Mouse (Mus musculus) layer of hippocampus, postnatal 25 days (tissue): ENCODE results near the gene Slc25a26. TPM values are rescaled to one million over a fixed set of nuclear protein-coding genes. Genes with fewer than 3 reads are reported as not detected.

Experiments
- DNase-seq, 2 experiments: peaks; one replicate each; pipeline ENCODE4 v3.0.0; 2022; ENCODE audit warnings: mixed read lengths in 2 of 2, low spot score in 1 of 2; ENCODE audit errors: extremely low spot score in 1 of 2
- total RNA-seq, 2 experiments: library from RNA; stranded (reverse); gene quantifications; 2 replicates each; pipeline ENCODE4 v1.2.3; 2021

Gene Slc25a26
- total RNA-seq, result 10 to 100 TPM; 18.4 to 24.6 TPM

DNA sequence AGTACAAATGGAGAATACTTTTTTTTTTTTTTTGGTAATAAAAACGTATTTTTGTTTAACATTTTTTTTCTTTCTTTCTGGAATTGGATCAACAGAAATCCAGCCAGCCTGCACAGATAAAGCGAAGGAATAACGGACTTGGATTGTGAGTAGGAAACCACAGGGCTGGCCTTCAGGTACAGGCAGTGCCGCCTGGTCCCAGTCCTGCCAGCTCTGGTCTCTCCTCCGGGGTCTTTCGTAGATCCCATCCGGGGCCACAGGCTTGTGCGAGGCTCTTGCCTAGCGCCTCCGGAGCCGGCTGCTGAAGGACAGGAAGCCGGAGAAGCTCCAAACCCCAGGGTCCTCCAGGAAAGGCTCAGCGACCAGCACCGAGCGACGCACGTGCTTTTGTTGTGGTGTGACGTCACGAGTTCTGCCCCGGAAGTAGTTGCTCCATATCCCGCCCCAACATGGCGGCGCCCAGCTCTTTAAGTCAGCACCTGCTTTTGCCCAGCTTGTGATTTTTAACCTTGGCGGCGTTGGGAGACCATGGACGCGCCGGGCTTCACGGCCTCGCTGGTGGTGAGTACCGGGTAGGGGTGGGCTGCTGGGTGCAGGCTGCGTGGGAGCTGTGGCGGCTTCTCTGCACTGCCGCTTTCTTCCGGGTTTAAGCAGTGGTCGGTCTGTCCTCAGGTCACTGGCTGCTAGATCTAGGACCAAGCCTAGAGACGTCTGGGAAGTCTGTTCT, at the start of gene Slc25a26:
Gene Slc25a26 (plus strand): TSS at position 435 of the 727 bp plus-strand sequence.
- peak; percentile 80 to 83 for DNase-seq

DNA sequence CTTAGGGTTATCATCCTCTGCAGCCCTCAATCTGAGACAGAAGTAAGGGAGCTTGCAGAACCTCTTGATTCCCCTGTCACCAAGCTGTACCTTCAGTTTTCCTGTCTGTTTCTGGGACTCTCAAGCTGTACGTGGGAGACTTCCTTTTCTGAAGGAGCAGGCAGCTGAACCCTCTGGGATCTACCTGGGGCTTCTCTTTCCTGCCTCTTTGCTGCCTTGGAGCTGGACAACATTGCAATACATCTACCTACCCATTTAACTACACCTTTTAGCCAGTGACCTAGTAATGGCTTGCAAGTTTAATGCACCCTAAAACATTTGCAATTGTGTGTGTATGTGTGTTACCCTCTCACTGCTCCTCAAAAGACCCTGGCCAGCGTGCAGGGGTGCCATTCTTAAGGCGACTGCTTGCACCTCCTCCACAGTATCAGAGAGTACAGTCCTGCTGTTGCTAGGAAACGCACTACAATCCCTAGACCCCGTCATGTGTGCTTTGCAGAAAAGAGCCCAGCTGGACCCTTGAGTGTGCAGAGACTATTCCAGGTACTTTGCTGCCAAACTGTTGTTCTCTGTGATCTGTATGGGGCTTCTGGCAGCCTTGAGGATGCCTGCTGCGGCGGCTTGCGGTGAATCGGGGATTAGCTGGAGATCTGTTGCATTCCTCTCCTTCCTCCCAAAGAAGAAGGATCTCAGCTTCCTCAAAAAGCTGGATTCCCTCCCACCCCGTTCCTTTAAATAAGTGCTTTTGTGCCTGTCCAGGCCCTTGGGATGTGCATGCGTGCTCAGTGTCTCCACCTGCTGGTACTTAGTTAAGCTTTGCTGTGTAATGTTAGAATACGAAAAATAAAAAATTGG, 35.9 kb upstream of the Slc25a26 start:
- DNase-seq, result peak; percentile 20 to 40

DNA sequence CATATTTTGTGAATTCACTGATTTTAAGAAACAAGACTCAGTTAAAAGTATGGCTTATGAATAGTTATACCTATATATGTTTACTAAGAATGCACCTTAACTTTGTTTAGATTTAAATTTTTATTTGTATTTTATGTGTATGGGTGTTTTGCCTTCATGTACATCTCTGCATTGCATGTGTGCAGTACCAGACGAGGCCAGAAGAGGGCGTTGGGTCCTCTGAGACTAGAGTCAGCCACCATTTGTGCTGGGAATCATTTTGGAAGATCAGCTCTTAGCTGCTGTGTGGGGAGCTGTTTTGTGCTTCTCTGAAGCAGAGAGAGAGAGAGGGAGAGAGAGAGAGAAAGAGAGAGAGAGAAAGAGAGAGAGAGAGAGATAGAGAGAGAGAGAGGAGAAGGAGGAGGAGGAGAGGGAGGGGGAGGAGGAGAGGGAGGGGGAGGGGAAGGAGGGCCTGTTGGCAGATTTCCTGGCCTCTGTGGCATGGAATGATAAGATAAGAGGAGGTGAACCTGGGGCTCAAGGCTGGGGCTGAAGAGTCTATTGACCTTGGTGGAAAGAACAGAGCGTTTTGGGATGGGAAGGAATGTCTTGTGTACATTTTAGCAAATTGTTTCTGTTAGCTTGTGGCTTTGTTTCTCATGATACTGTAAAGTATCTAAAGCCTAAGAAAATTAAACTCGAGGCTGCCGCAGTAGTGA, 33.5 kb upstream of the Slc25a26 start:
- peak in 1 of 2 experiments; percentile 8 for DNase-seq

DNA sequence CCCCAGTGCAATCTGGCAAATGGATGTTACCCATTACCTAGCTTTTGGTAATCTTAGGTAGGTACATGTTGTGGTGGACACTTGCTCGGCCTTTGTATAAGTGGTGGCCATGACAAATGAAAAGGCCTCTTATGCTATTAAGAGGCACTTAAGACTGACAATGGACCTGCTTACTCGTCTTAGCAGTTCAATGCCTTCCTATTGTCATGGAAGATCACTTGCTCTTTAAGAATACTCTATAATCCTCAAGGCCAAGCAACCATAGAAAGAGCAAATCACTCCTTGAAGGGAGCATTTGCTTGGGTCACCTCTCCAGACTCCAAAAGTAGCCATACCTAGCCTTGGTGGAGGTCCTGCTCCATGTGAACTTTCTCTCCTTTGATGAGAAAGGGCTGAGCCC, 7.4 kb upstream of the Slc25a26 start:
- DNase-seq, result no peak

DNA sequence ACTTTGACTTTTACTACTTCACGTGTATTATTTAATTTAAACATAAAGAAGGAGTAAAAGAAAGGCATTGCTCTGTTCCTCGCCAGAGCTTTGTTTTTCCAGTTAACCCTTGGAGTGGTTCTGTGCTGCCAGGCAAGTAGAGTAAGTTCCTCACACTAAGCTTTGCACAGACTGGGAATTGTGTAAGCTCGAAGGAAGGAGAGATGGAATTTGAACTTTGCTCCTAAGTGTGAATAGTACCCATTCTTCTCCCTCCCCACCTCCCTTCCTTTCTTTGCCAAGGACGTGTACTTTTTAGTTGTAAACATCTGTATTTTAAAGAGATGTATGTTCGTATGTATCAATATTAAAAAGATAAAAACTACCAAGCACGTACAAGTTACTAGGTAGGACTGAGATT, 3.8 kb downstream of the Slc25a26 start:
- DNase-seq, result no peak

DNA sequence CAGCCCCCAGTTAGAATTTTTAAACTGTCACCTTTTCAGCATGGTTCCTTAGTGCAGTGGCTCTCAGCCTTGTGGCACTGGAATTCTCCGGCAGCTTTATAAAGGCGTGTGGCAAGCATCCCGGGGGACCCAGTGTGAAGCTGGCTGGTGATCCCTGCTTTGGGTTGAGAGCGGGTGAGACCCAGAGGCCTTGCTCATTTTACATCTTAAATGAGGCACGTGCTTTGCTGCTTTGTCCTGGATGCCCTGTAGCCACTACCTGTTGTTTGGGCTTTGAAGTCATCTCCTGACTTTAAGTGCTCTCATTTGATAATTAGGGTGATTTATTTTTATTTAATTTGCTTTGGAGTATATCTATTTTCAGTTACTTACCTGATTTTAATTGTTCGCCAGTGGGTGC, 7.8 kb downstream of the Slc25a26 start:
- no peak for DNase-seq

DNA sequence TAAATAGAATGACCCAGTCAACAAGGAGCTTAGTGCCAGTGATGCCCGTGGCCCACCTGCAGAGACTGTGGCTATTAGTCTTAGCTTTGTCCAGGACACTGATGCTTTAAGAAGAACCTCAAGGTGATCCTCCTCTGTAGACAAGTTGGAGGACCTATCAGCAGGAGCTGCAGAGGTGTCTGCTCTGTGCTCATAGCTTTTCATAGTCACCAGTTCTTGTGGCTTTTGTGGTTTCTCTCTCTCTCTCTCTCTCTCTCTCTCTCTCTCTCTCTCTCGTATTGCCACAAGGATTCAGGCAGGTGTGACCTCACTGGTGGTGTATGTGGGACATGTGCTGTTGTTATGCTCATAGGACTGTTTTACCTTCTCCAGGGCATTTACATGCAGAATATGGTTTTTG, 8.7 kb downstream of the Slc25a26 start:
- no peak for DNase-seq

DNA sequence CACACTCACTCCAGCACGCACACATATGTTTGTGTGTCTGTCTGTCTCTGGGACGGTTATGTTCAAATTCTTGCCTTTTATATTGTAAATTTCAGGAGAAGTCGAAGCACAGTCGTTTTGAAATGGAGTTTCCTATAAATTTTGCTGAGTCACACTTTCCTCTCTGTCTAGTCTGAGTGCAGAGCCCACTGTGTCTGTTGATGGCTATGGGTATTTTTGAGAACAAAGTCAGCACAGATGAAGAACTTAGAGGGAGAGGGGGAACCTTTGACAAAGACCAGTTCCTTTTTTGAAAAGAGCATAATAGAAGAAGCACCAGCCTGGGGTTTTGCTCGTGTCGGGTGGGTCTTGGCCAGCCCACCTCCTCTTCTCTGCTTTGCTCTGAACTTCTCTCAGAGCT, 9.1 kb downstream of the Slc25a26 start:
- no peak for DNase-seq

DNA sequence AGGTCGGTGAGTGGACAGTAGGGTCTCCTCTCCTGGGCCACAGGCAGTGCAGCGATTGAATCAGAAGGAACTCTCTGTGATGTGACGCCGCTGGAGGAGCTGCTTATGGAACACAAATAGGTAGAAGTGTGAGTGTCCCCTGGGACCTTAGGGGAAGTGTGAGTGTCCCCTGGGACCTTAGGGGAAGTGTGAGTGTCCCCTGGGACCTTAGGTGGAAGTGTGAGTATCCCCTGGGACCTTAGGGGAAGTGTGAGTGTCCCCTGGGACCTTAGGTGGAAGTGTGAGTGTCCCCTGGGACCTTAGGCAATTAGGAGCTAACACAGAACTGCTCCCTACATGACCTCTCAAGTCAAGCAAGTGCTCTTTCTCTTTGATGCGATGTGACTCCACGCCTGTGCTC, 18.0 kb downstream of the Slc25a26 start:
- no peak for DNase-seq

DNA sequence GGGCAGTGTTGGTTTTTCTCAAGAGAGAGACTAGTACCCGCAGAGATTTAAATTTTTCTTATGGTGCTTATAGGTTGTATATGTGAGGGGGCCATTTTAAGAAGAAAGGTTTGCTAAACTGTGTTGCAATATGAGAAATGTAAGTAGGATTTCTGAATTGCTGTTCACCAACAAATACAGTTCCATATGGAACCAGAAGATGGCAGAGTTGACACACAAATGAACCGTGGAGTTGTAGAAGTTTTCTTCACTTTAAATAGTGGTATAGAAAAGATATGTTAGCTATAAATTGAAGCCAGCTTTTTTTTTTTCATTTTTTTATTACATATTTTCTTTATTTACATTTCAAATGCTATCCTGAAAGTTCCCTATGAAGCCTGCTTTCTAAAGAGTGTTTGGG, 24.2 kb downstream of the Slc25a26 start:
- DNase-seq, result no peak

DNA sequence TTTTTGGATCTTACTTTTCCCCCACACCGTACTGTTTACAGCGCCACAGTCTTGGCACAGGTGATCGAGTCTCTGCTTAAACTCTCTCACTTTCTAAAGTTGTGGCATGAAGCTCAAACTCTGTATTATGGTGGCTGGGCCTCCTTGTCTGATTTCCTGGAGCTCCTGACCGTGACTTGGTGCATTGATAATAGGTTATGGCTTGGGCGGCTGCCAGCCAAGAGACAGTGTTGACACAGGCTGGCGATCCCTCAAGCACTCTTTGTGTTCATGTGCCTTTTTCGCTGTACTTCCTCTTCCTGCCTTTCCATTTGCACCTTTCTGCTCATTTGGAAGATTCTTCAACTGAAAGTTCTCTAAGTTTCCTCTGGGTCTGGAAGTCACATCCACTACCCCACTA, 30.6 kb downstream of the Slc25a26 start:
- no peak for DNase-seq

DNA sequence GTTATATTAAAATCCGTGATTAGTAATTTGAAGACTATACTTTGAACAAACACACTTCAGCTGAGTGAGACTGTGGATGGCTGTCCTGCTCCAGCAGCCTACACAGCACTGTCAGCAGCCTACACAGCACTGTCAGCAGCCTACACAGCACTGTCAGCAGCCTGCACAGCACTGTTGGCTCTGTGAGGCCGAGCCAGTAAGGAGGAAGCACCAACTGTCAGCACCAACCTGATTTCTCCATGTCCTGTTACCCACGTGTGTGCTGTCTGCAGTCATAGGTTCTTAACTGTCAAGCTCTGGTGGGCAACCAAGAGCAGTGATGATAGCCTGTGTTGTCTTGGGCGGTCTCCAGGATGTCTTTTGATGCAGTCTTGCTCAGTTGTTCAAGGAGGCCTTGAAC, 32.0 kb downstream of the Slc25a26 start:
- DNase-seq, result no peak

DNA sequence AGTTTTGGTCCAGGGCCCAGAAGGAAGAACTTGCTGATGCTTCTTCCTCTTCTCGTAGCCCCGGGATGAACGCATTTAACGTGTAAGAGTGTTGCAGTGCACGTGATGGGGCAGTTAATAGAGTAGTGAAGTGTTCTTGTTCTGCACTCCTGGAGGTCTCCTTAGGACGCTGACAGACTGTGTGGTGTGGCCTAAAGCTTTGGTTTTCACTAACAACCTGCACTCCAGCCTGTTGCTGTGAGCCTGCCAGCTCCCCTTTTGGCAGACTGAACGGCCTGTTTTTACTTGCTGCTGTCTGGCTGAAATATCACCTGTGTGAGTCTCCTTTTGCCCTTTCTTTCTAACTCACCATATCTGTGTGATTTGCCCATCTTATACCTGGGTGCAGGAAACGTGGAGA, 36.3 kb downstream of the Slc25a26 start:
- no peak for DNase-seq

DNA sequence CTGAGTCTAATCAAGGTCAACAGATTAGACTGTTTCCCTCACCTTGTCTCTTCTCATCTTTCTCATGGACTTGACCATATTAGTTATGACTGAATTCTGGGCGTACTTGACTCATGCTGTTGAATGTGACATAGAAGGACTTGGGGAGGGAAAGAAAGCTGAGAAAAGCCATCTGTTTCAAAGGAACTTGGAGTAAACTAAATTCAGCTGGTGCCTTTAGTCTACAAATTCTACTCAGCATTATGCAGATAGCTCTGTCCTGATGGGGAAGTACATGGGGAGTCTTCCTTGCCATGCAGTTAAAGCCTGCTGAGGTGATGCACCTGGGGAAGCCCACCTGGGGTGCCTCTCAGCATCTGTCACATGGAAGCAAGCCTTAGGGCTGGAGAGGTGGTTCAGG, 37.5 kb downstream of the Slc25a26 start:
- no peak for DNase-seq

DNA sequence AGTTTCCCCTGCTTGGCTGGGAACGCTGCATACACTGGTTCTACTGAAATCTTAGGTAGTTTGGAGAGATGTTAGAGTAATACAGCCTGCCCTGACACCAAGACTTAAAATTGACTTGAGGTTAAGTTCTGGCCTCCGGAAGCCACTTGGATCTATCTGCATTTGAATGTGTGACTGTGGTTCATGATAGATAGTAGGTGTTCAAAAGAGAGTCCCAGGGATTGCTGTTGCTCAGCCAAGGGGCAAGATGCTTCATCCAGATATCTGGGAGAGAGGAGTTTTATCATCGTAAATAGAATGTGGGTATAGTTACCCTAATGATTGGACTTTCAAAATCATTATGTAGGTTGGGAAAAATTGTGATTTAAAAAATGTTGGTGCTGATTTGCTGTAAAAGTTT, 40.0 kb downstream of the Slc25a26 start:
- DNase-seq, result no peak

DNA sequence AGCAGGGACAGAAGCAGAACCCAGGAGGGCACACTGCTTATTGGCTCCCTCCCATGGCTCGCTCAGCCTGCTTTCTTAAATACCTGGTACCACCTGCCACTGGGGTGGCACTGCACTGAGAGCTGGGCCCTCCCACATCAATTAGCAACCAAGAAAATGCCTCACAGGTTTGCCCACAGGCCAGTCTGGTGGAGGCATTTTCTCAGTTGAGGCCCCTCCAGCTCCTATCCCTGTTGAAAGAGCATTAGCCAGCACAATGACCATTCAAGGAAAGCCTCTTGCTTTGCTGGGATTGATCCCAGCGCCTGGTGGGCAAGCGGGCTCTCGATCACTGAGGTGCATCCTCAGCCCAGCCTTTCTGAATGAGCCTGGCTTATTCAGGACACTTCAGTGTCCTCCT, 40.5 kb downstream of the Slc25a26 start:
- no peak for DNase-seq

DNA sequence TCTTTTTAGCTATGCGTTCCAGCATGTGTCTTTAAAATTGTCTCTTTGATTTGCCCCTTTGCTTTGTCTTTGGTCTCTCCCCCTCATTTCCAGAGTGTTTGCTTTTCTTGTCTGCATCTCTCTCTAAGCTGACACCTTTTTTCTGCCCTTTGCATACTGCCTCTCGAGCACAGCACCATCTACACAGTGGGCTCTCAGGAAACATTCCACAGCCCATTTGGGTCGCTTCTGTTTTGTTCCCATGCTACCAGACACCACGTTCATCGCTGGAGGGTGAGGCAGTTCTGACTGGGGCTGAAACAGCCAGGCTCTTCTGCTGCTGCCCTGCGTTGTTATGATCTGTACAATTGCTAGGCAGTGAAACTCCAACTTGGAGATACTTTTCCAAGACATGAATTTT, 41.0 kb downstream of the Slc25a26 start:
- DNase-seq, result no peak

DNA sequence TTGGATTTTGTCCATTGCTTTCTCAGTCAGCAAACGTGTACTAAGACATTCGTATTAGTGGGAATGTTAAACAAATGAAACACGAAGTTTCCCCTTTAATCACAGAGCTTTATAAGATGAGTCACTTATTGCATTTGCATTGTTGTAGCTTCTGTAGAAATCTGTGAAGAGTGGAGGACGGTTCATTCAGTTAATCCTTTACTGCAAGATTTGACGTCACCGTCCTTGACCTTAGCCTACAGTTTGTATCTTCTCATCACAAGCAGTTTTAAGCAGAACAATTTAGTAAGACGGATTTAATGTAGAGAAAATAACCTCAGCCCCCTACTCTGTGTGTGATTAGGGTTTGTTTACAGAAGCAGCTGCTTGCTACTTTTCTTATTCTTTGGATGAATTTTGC, 41.7 kb downstream of the Slc25a26 start:
- DNase-seq, result no peak

DNA sequence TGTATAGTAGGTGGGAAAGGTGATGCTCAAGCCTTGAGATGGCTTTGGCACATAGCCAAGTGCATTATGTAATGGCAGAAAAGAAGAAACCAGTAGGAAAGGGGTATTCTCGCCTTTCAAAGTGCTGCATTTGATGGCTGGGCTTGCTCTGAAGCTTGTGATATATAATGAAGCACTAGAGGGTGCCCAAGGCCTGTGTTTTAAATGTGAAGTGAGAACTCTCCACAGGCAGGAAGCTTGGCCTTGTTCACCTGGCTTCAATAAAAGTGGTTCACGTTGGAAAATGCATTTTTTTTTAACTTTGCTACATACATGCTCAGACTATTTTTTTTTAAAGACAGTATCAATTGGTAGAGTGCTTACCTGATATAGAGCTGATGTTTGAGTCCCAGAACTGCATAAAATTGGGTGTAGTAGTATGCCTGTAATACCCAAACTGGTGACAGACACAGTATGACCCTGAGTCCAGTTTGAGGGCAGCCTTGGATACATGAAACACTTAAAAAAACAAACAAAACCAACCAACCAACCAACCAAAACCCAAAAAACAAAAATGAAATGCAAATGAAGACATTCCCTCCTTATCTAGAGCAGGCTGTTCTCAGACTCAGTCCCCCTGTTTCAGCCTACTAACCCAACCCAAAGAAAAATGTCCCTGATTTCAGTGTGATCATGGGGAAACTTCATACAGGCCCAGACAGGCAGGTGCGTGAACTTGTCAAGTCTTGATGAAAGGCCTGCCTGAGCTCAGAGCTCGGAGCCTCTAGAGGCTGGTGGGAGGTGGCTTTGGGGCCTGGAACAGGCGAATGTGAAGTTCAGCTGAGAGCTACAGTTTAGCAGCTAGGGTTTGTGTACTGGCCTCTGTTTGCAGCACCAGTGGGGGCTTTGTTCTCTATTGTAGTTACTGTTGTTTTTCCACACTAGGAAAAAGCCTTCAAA, 44.0 kb downstream of the Slc25a26 start:
- peak in 1 of 2 experiments; percentile 48 for DNase-seq

DNA sequence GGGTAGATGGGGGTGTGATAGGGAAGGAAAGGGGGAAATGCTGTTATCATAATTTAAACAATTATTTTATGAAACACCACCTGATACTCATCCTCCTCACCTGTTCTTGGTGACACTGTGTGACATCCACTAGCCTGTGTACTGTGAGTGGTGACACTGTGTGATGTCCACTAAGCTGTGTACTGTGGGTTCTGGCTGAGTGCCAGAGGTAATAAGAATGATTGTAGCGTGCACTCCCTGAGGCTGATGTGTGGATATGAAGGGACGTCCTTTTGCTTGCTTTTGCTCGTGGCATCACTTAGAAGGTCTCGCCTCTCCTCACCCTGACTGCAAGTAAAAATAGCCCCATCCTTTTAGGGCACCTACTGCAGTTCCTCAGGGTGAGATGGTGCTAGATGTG, 47.1 kb downstream of the Slc25a26 start:
- no peak for DNase-seq
